Mouse (Mus musculus) 3134 (cell line): ENCODE results near the gene Apobec1.
A peak's percentile ranks its signal among the peaks of the same experiment; 100 is the strongest.
"Not testable (repeated sequence)": the region's sequence is repeated elsewhere in the genome, so short reads cannot be mapped to it uniquely, and the experiment has no call there.

Source experiments
- DNase-seq: peaks from one replicate; pipeline ENCODE4 v3.0.0-alpha.2; 2011; ENCODE audit warnings: low spot score; ENCODE audit not compliant: insufficient read length; ENCODE audit errors: extremely low read depth

The Apobec1 gene

DNA sequence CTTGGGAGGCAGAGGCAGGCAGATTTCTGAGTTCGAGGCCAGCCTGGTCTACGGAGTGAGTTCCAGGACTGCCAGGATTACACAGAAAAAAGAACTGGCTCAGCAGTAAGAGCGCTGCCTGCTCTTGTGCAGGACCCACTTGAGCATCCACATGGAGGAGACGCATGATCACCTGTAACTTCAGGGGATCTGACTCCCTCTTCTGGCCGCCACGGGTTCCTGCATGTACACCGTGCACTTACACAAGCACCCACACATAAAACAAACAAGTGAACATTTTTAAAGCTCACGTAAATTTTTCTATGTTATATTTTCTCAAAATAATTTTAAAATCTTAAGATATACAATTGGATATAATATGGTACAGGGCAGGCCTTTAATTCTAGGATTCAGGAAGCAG lies 3.2 kb upstream of the Apobec1 start:
- peak; percentile 11 for DNase-seq

DNA sequence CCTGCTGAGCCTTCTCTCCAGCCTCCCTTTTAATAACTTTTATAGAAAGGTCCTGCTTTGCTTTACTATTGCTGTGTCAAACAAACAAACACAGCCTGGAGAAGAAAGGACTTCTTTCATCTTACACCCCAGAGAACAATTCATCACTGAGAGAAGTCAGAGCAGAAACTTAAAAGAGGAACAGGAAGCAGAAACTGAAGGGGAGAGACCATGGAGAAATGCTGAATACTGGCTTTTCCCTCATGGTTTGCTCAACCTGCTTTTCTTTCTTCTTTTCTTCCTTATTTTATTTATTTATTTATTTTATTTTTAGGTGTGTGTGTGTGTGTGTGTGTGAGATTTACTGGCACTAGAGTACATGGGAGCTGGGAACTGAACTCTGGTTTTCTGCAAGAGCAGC lies 2.0 kb upstream of the Apobec1 start:
- DNase-seq: no peak

DNA sequence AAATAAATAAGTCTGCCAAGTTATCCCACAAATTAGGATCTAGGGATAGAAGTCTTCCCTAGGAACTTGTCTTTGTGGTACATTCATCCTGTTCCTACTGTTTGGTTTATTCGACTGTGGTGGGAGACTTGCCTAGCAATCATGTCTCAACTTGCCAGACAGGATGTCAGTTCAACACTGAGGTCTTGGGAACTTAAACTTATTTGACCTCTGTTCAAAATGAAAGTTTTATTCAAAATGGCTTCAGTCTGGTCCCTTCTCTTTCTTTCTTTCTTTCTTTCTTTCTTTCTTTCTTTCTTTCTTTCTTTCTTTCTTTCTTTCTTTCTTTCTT lies 713 bp upstream of the Apobec1 start:
- peak; percentile 37 for DNase-seq

DNA sequence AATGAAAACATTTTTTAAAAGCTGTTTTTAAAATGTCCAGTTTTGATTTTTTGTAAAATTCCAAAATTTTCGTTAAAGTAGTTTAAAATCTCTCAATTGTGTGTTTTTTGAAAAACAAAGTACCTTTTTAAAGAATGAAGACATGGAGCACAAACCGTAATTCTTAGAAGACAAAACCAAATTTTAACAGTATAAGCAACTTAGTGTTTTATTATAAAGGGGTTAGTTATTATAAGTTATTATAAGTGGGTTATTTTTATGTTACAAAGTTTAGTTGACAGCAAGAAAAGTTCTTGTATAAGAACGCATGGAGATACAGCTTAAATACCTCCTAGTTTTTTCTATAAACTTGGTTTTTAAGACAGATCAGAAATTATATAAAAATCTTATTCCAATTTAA lies 629 bp downstream of the Apobec1 start:
- no peak for DNase-seq

DNA sequence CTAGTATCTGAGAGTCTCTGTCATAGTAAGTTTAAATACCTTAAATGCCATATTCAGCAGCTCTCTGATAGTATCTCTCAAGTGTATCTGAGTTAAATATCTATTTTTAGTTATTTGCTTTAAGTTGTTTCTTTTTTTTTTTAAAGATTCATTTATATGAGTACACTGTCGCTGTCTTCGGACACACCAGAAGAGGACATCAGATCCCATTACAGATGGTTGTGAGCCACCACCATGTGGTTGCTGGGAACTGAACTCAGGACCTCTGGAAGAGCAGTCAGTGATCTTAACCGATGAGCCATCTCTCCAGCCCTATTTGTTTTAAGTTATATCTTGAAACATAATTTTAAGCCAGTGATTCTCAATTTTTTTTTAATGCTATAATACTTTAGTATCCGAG lies 1.2 kb downstream of the Apobec1 start:
- DNase-seq: no peak

DNA sequence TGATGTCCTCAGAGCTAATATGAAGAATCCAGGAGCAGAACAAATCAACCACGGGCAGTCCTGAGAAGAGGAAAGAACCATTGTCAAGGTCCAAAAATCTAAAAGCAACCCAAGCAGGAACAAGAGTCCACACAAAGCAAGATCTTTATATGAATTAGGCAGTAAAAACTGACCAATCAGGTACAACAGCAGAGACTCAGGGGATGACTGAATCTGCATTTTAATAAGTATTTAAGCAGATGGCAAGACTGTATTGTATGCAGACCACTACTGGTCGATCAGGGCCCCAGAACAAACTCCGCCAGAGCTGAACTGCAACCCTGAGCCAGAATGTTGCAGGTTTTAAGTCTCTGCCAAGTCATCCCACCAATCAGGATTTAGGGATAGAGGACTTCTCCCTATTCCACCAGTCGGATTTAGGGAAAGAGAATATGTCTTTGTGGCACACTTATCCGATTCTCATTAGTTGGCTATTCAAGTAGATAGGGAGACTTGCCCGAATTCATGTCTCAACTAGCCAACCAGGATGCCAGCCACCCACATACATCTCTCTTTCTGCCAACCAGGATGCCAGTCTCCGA lies 2.1 kb downstream of the Apobec1 start:
- DNase-seq: no peak

DNA sequence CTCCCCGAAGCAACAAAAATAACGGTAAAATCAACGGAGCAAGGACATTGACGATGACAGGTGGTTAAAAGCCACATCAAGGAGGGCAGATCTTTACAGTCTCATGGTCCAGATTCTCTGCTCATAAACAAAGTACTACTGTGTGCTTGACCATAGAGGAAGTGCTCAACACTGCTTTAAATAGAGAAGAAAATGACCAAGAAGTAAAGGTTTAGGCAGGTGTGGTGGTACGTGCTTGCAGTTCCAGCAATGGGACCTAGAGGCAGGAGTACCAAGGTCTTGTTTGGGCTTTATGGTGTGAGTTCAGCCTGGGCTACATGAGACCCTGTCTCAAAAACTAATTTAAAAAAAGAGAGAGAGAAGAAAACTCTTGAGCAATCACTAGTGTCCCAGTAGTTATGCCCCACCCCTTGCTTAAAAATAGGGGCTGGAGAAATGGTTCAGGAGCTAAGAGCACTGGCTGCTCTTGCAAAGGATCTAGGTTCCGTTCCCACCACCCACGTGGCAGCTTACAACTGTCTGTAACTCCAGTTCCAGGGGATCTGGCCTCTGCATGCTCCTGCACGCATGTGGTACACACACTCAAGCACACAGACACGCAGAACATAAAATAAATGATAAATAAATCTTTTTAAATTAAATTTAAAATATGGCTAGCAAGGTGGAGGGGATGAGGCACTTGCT lies 3.0 kb downstream of the Apobec1 start:
- DNase-seq: no peak

DNA sequence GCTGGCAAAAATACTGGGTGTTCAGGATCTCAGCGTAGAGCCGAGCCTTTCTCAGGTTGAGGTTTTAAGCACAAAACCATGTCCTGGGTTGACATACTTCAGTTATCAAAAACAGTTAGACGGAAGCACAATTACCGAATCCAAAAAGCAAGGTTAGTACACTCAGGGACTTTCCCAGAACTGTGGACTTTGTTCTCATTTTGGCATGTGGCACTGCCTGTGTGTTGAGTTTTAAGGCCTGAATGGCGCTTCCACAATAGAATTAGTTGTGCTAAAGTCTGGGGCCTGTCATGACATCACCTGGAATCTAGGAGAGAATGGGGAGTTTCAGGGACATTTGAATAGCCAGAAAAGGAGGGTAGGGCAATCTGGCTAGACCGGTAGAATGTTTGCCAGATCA lies 3.8 kb downstream of the Apobec1 start:
- DNase-seq: no peak

DNA sequence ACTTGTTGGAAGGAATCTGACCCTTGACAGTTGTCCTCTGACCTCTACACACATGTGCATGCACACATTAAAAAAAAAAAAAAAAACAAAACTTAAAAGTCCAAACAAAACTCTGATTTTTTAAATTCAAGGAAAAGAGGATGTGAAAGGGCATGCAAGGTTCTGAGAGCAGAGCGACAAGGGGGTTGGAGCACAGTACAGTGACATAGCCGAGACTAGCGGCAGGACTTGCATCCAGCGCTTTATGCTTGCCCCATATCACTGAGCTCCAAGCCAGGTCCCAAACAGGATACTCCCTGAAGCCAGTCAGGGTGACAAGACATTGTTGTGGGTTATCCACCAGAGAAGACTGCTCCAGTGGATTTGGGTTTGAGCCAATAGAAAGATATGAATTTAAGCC lies 4.2 kb downstream of the Apobec1 start:
- no peak for DNase-seq

DNA sequence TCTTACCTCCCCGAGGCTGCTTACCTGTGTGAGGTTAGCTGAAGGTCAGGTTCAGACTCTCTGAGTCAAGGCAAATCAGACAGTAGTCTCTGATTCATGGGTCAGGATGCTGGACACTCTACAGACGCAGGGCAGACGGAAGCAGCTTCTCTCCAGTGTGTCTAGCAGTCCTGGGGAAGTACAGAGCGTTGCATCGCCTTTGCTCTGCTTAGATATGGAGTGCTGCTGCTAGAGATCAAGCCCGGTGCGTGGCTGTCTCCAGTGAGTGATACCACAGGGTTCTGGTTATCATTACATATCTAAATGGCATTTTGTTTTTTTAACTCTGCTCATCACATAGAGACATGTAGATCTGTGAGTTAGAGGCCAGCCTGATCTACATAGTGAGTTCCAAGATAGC lies 5.6 kb downstream of the Apobec1 start:
- no peak for DNase-seq

DNA sequence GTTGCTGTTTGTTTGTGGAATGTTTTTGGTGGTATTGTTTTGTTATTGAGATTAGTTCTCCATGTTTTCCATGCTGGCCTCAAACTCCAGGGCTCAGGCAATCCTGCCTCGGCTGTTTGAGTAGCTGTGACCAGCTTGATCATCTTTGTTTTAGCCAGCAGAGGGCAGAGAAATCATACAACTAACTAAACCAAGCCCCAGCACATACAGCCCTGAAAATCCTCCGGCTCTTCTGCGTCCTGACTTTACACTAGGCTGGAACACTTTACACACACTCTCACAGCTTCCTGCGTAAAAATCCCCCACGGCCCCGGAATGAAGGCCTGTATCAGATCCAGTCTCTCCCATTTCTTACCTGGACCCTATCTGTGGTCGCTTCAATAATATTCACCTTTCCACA lies 6.6 kb downstream of the Apobec1 start:
- DNase-seq: no peak

DNA sequence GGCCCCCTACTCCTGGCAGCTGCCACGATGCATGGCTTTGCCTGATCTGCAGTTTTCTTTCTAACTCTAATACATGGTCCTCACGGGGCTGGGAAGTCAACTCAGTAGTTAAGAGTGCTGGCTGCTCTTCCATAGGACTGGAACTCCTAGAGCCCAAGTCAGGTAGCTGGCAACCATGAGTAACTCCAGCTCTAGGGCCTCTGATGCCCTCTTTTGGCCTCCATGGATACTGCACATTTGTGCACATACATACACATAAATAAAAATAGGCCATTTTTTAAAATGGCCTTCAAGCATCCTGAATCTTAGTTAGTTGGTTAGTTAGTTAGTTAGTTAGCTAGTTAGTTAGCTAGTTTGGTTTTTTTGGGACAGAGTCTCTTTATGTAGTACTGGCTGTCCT lies 9.3 kb downstream of the Apobec1 start:
- DNase-seq: no peak

DNA sequence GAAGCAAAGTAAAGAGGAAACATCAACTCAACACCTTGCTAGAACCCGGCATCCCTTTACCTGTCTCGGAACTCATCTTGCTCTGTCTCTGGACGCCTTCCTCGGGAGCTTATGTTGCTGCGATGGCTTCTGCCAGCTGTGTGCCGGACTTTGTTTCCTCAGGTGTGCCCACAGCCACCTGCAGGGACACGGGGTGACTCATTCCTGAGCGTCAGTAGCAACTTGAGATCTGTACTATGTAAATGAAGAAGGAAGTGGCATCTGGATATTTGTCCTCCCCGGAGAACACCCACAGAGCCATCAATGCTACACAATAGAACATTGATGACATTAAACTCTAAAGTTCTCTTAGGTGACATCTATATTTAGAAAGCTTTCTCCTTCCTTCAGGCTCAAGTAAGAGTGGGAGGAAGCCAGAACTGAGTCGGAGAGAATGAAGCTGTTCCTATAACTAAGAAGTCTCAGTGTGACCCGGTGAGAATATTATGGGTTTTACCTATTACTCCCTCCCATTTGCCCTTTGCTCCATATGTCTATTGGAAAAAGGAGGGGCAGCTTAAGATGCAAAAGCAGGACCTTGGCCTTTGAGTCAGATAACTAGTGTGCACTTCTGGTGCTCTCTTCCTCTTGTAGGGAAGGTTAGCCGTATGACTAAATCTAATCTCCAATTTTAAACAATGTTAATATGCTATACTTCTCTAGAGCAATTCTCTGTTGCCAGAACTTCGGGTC lies 11.1 kb downstream of the Apobec1 start:
- DNase-seq: no peak

DNA sequence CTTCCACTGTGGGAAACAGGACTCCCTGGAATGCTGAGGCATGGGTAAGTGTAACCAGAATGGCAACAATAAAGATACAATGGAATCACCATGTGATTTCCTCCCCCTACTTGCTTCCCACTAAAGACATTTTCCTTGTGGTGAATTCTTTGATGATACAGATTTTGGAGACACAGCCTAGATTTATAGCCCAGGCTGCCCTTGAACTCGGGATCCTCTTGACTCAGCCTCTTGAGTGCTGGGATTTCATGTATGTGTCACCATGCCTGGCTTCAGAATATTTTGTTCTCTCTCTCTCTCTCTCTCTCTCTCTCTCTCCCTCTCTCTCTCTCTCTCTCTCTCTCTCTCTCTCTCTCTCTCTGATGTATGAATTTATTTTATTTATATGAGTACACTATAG lies 23.2 kb downstream of the Apobec1 start:
- DNase-seq: no peak

DNA sequence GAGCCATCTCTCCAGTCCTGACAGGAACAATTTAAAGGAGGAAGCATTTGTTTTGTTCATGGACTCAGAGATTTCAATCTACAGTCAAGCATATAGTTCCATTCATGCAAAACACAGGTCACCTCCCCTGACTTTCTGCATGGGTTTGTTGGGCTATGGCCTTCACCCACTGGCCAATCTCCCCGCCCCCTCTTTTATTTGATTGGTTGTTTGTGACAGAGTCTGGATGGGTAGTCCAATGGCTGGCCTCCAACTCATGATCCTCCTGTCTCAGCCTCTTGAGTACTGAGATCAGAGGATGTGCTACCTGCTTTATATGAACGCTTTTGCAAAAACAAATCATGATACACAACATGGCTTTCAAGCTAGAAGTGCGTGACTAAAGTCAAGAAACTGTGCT lies 25.2 kb downstream of the Apobec1 start:
- no peak for DNase-seq

DNA sequence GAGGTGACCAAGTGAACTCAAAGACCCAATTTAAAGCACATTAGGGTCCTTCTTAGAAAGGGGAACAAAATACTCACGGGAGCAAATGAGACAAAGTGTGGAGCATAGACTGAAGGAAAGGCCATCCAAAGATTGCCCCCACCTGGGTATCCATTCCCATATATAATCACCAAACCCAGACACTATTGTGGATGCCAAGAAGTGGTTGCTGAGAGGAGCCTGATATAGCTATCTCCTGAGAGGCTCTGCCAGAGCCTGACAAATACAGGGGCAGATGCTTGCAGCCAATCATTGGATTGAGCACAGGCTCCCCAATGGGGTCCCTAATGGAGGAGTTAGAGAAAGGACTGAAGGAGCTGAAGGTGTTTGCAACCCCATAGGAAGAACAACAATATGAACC lies 27.2 kb downstream of the Apobec1 start:
- DNase-seq: not testable (repeated sequence)

DNA sequence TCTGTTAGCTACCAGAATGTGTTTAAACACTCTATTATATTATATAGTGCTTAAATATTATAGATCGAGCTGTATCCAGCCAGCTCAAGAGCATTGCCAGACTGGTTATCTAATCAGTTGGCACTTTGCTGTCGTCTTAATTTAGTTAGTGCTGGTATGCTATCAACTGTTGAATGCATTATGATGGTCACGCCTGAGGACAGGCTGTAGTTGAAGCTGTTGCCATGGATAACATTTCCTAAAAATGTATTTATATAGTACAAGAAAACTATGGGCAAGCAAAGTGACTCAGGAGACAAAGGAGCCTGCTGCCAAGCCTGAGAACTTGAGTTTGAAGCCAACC lies 30.7 kb downstream of the Apobec1 start:
- DNase-seq: no peak

DNA sequence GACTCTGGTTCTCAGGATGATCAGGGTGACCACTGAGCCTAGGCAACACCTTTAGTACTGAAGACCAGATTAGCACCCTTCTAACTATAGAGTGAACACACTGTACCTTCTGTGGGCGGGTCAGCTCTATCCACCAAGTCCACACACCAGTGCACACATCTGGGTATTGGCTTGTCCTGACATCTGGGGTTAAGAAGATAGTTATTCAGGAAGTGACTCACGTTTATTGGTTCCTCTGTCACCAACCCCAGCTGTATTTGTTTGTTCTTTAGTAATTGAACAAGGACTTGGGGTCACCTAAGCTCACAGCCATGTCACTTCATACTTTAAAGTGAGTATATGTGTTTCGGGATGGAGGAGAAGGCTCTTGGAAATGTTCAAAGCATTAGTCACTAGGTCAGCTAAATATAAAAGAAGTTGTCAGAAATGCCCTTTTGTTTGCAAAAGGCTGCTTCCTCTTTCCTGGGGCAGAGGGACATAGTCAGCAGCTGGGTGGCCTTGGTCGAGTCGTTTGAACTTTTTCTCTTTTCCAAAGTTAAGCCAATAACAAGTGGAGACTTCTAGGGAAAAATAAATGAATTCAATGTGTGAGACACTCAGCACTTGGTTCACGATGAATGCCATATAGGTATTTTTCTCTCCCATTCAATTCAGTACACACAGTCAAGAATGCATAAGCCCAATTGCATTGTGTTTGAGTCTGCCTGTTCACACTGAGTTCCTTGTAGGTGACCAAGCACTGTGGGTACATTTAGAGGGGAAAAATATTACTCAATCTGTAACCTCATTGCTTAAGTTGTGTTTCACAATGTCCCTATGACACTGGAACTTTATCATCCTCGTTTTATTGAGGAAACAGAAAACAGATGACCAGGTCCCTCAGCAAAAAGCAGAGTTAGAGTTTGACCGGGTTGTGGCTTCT lies 31.3 kb downstream of the Apobec1 start:
- DNase-seq: peak; percentile 21

DNA sequence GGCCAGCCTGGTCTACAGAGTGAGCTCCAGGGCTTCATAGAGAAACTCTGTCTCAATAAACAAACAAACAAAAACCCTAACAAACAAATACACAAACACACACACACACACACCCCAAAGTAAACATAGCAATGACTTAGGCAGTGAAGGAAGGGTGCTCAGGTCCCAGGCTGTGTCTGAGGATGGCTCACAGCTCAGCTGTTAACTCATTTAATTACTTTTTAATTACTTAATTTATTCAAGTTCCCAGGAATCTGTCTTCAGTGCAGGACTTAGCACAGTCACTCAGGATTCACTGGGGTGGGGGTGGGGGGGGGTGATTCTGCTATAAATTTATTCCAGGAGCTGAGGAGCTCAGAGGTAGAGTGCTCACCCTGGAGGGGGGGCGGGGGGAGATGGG lies 32.5 kb downstream of the Apobec1 start:
- DNase-seq: no peak

DNA sequence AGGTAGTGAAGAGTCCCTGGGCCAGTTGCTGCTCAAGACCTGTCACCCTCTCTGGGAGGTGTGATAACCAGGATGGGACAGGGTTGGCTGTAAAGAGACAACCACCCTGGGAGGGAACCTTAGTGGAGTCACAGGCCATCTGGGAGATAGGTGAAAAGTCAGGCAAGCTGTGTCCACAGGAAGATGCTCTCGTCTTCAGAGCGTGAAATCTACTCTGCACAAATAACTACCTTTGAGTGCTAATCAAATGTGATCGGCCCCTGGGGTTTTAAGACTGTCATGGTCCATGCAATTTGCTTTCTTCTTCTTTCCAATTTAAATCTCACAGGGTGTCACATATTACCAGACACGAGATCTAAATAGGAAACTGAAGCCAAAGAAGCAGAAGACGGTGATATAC lies 33.1 kb downstream of the Apobec1 start:
- DNase-seq: no peak

DNA sequence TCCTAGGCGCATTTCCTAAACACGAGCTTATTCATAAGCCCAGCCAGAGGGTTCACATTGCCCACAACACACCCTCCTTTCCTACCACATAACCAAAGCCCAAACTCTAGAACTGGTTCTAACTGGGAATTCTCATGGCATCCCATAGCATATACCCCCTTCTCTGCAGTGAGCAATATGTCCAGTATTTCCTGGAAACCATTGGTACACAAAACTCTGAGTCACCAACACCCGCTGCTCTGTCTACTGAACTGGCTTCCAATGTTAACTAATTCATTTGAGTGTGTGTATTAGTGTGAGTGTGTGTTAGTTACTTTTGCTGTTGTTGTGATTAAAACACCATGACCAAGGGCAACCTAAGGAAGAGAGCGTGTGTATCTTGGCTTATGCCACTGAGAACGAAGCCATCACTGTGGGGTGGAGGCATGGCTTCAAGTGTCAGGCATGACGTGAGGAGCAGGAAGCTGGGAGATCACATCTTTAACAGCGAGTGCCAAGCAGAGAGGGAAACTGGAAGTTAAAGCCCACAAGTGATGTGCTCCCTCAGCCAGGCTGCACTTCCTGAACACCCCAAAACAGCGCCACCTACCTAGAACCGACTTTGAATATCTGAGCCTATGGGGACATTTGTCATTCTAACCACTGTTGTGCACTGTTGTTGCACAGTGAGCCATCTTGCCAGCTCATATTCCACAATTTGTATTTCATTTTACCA lies 37.0 kb downstream of the Apobec1 start:
- peak; percentile 16 for DNase-seq
